Mouse (Mus musculus) spleen, adult 2 months (tissue): ENCODE results near the gene Chac1.

Source experiments
- CTCF ChIP-seq: fragments of 200-500 bp; IDR thresholded peaks from 2 replicates; pipeline ENCODE4 v1.5.1; 2011; ENCODE audit warnings: mild to moderate bottlenecking, inconsistent platforms; ENCODE audit not compliant: insufficient read depth, insufficient read length, insufficient replicate concordance; ENCODE audit errors: extremely low read depth
- POLR2A ChIP-seq: fragments of 200-500 bp; IDR thresholded peaks from 2 replicates; pipeline ENCODE4 v1.6.1; 2011; ENCODE audit warnings: low read depth, low read length, inconsistent platforms

DNA sequence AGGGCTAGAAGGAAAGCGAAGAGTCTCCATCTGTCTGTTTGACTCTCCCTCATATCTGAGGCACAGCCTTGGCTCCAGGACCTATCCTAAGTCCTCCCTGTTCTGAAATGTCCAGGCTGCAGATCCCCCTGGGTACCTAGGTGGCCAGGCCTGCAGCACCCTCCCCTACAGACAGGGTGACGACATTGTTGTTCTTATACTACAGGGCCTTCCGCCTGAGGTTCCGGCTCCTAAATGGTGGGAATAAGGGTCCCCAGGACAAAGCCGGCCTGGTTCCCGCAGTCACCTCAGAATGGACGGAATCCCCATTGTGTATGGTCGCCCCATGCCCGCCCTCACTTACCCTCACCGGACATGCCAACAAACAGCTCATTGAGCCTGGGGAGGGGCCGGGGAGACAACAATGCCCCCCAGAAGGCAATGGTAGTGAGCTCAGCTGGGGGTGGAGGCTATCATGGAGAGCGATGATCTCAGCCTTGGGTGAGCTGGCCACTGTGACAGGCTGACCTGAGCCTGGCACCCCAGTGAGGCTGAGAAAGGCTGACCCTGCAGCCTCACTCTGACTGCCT, 36.2 kb upstream of the Chac1 start:
- no peak for TF ChIP-seq POLR2A
- no peak for TF ChIP-seq CTCF
